Mouse (Mus musculus) G1E-ER4 (cell line): ENCODE measurements around the gene Prr19. TPM values are rescaled to one million over a fixed set of nuclear protein-coding genes. Genes with fewer than 3 reads are reported as not detected.
A peak's percentile ranks its signal among the peaks of the same experiment; 100 is the strongest.

Experiments used
- GATA1 ChIP-seq: IDR thresholded peaks from one replicate; pipeline ENCODE4 v1.8.0; 2012; ENCODE audit warnings: low read length, inconsistent platforms
- polyA plus RNA-seq: library from polyadenylated mRNA; stranded (reverse); fragments of >175 nt; gene quantifications from 2 replicates; pipeline ENCODE4 v1.2.3, GENCODE M21; 2012

The Prr19 gene
- polyA plus RNA-seq, 1 experiment: not detected

GRCm38 (mm10) chr7:25272445-25273258 lies 28.6 kb upstream of the Prr19 start:
- no peak for TF ChIP-seq GATA1

- TF ChIP-seq GATA1: peak; percentile 87
Measured at GRCm38 (mm10) chr7:25273259-25274241, 27.7 kb upstream of the Prr19 start.

DNA sequence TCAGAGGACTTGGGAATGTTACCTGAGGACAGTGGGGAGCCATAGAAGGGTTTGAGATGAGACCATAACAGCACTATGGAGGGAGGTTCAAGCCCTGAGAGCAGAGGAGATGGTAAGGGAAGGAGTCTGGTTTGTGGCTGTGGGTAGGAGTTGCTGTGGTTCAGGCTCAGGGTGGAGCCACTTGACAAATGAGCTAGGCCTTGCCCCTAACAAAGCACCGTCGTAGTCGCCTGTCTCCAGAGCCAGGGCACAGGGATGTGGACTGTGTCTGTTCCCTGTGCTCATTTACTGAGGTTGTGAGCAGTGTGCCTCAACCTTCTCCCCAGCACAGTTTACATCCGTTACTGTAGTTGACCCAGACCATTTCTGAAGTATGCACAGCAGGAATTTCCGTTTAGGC lies 26.6 kb upstream of the Prr19 start:
- no peak for TF ChIP-seq GATA1

DNA sequence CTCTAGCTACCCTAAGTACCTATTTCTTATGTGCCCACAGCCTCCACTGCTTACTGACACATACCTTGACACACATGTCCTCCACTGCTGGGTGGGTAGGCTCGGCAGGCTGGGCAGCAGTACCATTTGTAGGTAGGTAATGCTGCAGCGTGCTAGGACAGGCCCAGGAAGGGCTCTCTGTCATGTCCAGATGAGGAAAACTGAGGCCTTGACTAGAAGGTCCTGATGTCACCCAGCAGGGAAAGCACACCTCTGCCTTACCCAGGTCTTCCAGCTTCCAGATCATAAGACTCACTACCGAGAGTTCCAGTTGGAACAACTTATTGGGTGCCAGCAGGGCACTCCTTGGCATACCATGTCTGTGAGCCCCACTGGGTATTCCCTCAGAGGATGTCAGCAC lies 26.2 kb upstream of the Prr19 start:
- TF ChIP-seq GATA1: no peak

- TF ChIP-seq GATA1: no peak
Measured at GRCm38 (mm10) chr7:25275555-25276298, 25.5 kb upstream of the Prr19 start.

GRCm38 (mm10) chr7:25277405-25277804 lies 23.8 kb upstream of the Prr19 start:
- TF ChIP-seq GATA1: no peak

DNA sequence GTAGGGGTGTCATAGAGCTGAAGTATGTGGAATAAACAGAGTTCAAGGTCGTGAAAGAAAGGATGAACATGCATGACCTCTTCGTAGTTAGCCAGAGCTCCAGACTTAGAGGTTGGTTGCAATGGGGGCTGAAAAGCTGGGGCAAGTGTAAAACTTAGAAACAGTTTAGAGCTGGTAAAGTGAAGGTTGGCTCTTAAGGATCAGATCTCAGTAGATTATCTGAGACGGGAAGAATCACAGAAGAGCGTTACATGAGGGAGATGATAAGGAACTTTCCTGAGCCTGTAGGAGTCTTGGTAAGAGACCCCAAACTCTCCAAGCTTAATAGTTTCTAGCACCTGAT lies 23.2 kb upstream of the Prr19 start:
- no peak for TF ChIP-seq GATA1

- no peak for TF ChIP-seq GATA1
Measured at GRCm38 (mm10) chr7:25278341-25279075, 22.7 kb upstream of the Prr19 start.

GRCm38 (mm10) chr7:25279076-25279860 lies 21.9 kb upstream of the Prr19 start:
- TF ChIP-seq GATA1: no peak

DNA sequence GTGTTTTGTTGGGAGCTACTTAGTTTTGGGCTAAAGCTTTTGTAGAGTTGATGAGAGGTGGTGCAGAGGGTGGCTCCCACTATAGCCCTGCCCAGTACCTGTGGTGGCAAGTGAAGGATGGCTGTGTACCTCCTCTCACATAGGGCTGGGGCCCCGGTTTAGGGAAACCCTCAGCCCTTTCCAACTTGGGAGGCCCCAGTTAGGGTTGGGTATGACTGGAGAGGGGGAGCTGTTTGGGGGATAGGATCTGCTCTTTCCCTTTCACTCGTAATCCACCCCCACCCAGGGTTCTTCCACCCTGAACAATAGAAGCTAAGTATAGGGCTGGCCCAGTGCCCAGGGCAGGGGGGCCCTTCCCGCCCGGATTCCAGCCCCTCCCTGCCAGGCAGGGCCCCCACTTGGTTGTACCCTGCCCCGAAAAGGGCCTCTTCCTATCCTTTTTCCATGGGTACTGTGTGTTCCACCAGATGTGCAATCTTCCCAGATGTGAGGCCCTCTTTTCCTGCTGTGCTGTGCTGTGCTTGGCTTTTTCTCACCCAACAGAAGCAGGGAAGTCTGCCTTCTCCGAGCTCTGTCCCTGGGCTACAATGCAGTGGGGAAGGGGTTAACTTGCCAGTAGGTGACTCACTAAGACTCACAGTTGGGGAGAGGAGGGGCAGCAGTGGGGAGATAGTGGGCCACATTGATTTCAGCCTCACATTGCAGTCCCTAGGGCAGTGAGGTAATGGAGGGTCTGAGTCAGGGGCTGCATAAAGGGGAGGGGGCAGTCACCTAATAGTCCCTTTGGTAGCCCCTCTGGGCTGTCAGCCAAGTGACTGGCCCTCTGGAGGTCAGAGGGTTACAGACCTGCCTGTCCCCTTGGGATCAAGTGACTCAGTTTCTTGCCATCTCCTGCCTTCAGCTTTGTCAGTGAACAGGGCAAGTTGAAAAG lies 21.1 kb upstream of the Prr19 start:
- TF ChIP-seq GATA1: no peak

- TF ChIP-seq GATA1: no peak
Measured at GRCm38 (mm10) chr7:25281166-25281733, 20.0 kb upstream of the Prr19 start.

- TF ChIP-seq GATA1: no peak
Measured at GRCm38 (mm10) chr7:25281734-25282601, 19.2 kb upstream of the Prr19 start.
